Mouse (Mus musculus) bone marrow macrophage, adult 2 months (primary cell): ENCODE data around the gene Dok1.

Experiments
- CTCF ChIP-seq: IDR thresholded peaks from 2 replicates; pipeline ENCODE4 v1.5.1; 2012; ENCODE audit warnings: low read depth, mild to moderate bottlenecking, low read length, moderate library complexity
- POLR2A ChIP-seq: IDR thresholded peaks from 2 replicates; pipeline ENCODE4 v1.6.1; 2012; ENCODE audit warnings: mild to moderate bottlenecking, low read depth, low read length, borderline replicate concordance

DNA sequence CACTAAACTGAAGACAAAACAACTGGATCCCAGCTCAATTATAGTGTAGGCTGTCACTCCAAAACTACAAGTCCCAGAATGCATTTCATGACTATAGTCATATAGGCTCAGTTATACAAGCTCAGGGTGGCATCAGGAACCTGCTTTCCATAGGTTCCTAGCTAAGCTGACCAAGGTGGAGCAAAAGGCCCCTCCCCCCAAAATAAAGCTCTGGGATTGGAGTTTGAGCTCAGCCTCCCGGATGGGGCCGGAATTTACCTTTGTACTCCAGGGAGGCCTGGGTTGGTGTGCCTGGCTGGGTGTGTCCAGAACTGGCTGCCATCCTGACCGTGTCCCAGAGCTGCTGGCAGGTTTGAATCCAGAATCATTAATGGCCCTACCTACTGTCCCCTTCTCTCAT, 24.5 kb upstream of the Dok1 start, which contains the start of gene Dqx1:
- TF ChIP-seq POLR2A: no peak
- no peak for TF ChIP-seq CTCF
